Mouse (Mus musculus): Measurements from ENCODE around the gene Hes7. TPM values are rescaled to one million over a fixed set of nuclear protein-coding genes. Genes with fewer than 3 reads are reported as not detected.

The Hes7 gene
- total and polyA plus RNA-seq, 3 experiments, result 0.04 TPM; not detected in 2

DNA sequence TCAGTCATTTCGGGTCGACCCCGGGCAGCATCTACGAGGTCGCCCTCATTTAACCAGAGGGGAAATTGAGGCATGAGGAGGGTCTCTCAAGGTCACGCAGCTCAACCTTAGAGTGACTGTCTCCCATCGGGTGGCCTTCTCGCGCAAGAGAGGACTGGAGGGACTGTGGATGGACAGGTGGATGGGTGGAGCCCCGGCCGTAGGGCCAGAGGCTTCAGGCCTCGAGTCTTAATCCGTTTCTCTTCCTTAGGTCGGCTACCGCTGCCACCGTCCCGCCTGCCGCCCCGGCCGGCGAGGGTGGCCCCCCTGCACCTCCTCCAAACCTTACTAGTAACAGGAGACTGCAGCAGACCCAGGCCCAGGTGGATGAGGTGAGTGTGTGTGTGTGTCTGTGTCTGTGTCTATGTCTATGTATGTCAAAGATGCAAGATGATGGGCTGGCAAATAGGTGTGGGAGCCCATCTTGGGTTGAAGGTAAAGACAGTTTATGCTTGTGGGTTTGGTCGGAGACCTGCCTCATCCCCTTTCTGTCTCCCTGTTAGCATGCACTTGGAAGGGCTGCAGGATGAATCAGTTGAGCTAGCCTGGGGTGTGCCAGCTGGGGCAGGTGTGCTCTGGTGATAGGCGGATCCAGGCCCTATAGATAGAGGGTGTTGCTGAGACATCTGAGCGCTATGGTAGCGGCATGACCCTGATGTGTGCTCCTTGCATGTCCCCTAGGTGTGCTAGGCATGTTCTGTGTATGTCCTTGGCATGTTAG is 31.2 kb upstream of the Hes7 start:
- peaks cover 23 to 51% of the 10 kb centered on the region in 2 experiments for H3K4me1 ChIP-seq (ENCODE audit: control insufficient read depth in 1 of 2, insufficient read depth in 2 of 2)
- in situ Hi-C loops (cut with MboI; ENCODE audit: low pct_ligation_motif_present, low pct_unique_long_range_greater_than_20kb, low sequenced_read_pairs), result loop anchor here (25.0 kb wide), 1 partner anchor 923 kb away; the partner anchor contains the start of genes Acadvl, Dlg4 and Dvl2
- DNase-seq (ENCODE audit: extremely low read depth), result no peak

GRCm38 (mm10) chr11:69089616-69090290 is 30.5 kb upstream of the Hes7 start:
- Histone ChIP-seq H3K27me3 (replicated peaks) (peaks cover 18% of the 10 kb centered on the region), H3K4me2 (ENCODE audit: insufficient read depth, low read depth, poor library complexity, severe bottlenecking) (peak overlapping the region; percentile 71), H3K36me3 (replicated peaks in 1 of 2; ENCODE audit: control insufficient read depth in 1 of 2, insufficient read depth in 1 of 2, low read length in 1 of 2) (peaks cover 23 to 37% of the 10 kb centered on the region in 2 experiments), H3K9ac (ENCODE audit: insufficient read depth, low read depth) (peak overlapping the region; percentile 96), H3K4me1 (ENCODE audit: control insufficient read depth in 1 of 2, insufficient read depth in 2 of 2) (peaks cover 23 to 57% of the 10 kb centered on the region in 2 experiments), H3K79me2 (replicated peaks; ENCODE audit: control insufficient read depth, extremely low read depth, insufficient read depth, poor library complexity, severe bottlenecking) (peaks cover 29% of the 10 kb centered on the region), H3K9me3 (replicated peaks; ENCODE audit: low read length) (no peaks in the 10 kb centered on the region), H3K27ac (ENCODE audit: insufficient read depth, low read depth) (peak overlapping the region; percentile 57), H3K4me3 (replicated peaks in 1 of 3; ENCODE audit: low read depth in 2 of 3, low read length in 2 of 3, poor library complexity in 1 of 3) (peak overlapping the region; percentile 89 to 99 (median 89))
- in situ Hi-C loops (cut with MboI; ENCODE audit: low pct_ligation_motif_present, low pct_unique_long_range_greater_than_20kb, low sequenced_read_pairs), result loop anchor here (25.0 kb wide), 1 partner anchor 923 kb away; the partner anchor contains the start of genes Acadvl, Dlg4 and Dvl2
- dilution Hi-C loops (cut with MboI; ENCODE audit: extremely low pct_ligation_motif_present, extremely low pct_unique_long_range_greater_than_20kb, low sequenced_read_pairs), result no loop called here
- TF ChIP-seq EP300 (IDR thresholded peaks at IDR 0.05; ENCODE audit: low read length) (peak; percentile 57), MAZ (IDR thresholded peaks at IDR 0.05; ENCODE audit: low read depth, low read length) (peak; percentile 64; the same call in 1 of the 2 replicates), KAT2A (IDR thresholded peaks at IDR 0.05; ENCODE audit: insufficient replicate concordance, low read length) (no peak), CTCF (conservative IDR thresholded peaks at IDR 0.05 in 1 of 2, IDR thresholded peaks at IDR 0.05 in 1 of 2; ENCODE audit: low read depth in 2 of 2, low read length in 2 of 2) (no peak), MAX (IDR thresholded peaks at IDR 0.05; ENCODE audit: low read length) (no peak), TBP (conservative IDR thresholded peaks at IDR 0.05; ENCODE audit: low read depth, low read length) (no peak), MXI1 (IDR thresholded peaks at IDR 0.05; ENCODE audit: low read depth, low read length) (peak; percentile 51; the same call in 1 of the 2 replicates), CHD2 (IDR thresholded peaks at IDR 0.05; ENCODE audit: low read length) (no peak), IRF4 (IDR thresholded peaks at IDR 0.05; ENCODE audit: low read depth, low read length) (peak; percentile 65), SMC3 (IDR thresholded peaks at IDR 0.05; ENCODE audit: low read depth, low read length) (no peak), HCFC1 (IDR thresholded peaks at IDR 0.05; ENCODE audit: low read depth, low read length) (no peak), MYC (IDR thresholded peaks at IDR 0.05; ENCODE audit: low read depth, low read length) (no peak), NRF1 (IDR thresholded peaks at IDR 0.05; ENCODE audit: low read depth, low read length) (no peak), UBTF (IDR thresholded peaks at IDR 0.05; ENCODE audit: low read depth, low read length) (no peak), RCOR1 (conservative IDR thresholded peaks at IDR 0.05; ENCODE audit: low read depth, low read length) (0 out of 2 replicates have a peak, but pooled peaks have one; percentile 55), ZC3H11A (IDR thresholded peaks at IDR 0.05; ENCODE audit: low read depth, low read length) (no peak), JUND (conservative IDR thresholded peaks at IDR 0.05; ENCODE audit: low read depth, low read length) (0 out of 2 replicates have a peak, but pooled peaks have one; percentile 12), POLR2AphosphoS2 (IDR thresholded peaks at IDR 0.05; ENCODE audit: low read depth, low read length) (no peak), ZNF384 (IDR thresholded peaks at IDR 0.05; ENCODE audit: low read depth, low read length) (no peak)
- no peak for DNase-seq (ENCODE audit: extremely low read depth)

More for the DNA sequence above, 31.2 kb upstream of the Hes7 start:
- peak overlapping the region; percentile 57 for H3K27ac ChIP-seq (ENCODE audit: insufficient read depth, low read depth)
- peaks cover 18% of the 10 kb centered on the region for H3K27me3 ChIP-seq (replicated peaks)
- H3K9me3 ChIP-seq (replicated peaks; ENCODE audit: low read length), result no peaks in the 10 kb centered on the region
- peak overlapping the region; percentile 89 to 99 (median 89) for H3K4me3 ChIP-seq (replicated peaks in 1 of 3; ENCODE audit: low read depth in 2 of 3, low read length in 2 of 3, poor library complexity in 1 of 3)
- dilution Hi-C loops (cut with MboI; ENCODE audit: extremely low pct_ligation_motif_present, extremely low pct_unique_long_range_greater_than_20kb, low sequenced_read_pairs), result no loop called here
- peaks cover 29% of the 10 kb centered on the region for H3K79me2 ChIP-seq (replicated peaks; ENCODE audit: control insufficient read depth, extremely low read depth, insufficient read depth, poor library complexity, severe bottlenecking)
- H3K9ac ChIP-seq (ENCODE audit: insufficient read depth, low read depth), result peak overlapping the region; percentile 96
- TF ChIP-seq GABPA (IDR thresholded peaks at IDR 0.05; ENCODE audit: insufficient replicate concordance, low read depth, low read length) (no peak), MXI1 (IDR thresholded peaks at IDR 0.05; ENCODE audit: low read depth, low read length) (peak; percentile 20; the same call in 1 of the 2 replicates), KAT2A (IDR thresholded peaks at IDR 0.05; ENCODE audit: insufficient replicate concordance, low read length) (no peak), ELF1 (IDR thresholded peaks at IDR 0.05; ENCODE audit: low read depth, low read length) (no peak), UBTF (IDR thresholded peaks at IDR 0.05; ENCODE audit: low read depth, low read length) (0 out of 2 replicates have a peak, but pooled peaks have one; percentile 30), SIN3A (IDR thresholded peaks at IDR 0.05; ENCODE audit: low read length) (peak; percentile 76), BHLHE40 (IDR thresholded peaks at IDR 0.05; ENCODE audit: low read depth, low read length) (0 out of 2 replicates have a peak, but pooled peaks have one; percentile 3), USF1 (IDR thresholded peaks at IDR 0.05; ENCODE audit: low read depth, low read length) (no peak), CHD1 (IDR thresholded peaks at IDR 0.05; ENCODE audit: low read depth, low read length) (0 out of 2 replicates have a peak, but pooled peaks have one; percentile 61)
- H3K36me3 ChIP-seq (replicated peaks in 1 of 2; ENCODE audit: control insufficient read depth in 1 of 2, insufficient read depth in 1 of 2, low read length in 1 of 2), result peaks cover 23 to 37% of the 10 kb centered on the region in 2 experiments
- H3K4me2 ChIP-seq (ENCODE audit: insufficient read depth, low read depth, poor library complexity, severe bottlenecking), result peak overlapping the region; percentile 71
